In genomic region chr12:113337271-113337670, GRCm38 (mm10) we compare ENCODE assay signal across 25 mouse cellular contexts.
A peak's percentile ranks its signal among the peaks of the same experiment; 100 is the strongest.
DNase-seq lines count a peak whose midpoint lies in the region; ATAC-seq and TF ChIP-seq lines count a peak whose summit lies in the region.
"Had no signal": no experiment of that assay in that cellular context is flagged by ENCODE, and none has a peak within 500 bp of the region (broad histone marks: within the 10 kb centered on the region; RNA-seq: fewer than 3 reads in every experiment).

No protein-coding gene starts in this region.

- no peak overlapping the region for H3K9ac ChIP-seq in lung, embryonic 14.5 days
- no peak overlapping the region for H3K9ac ChIP-seq in lung, postnatal 0 days (replicated peaks; ENCODE audit: low read depth)
- H3K9ac ChIP-seq: forebrain, embryonic 12.5 days; forebrain, embryonic 15.5 days; hindbrain, embryonic 13.5 days; intestine, embryonic 15.5 days had no signal

- TF ChIP-seq CTCF in lung, embryonic 14.5 days (IDR thresholded peaks at IDR 0.05; ENCODE audit: low read depth) = no peak
- no peak for TF ChIP-seq CTCF in lung, postnatal 0 days (IDR thresholded peaks at IDR 0.05)

- 0 out of 2 replicates have a peak overlapping the region, but pooled peaks have one; percentile 50 for H3K27ac ChIP-seq in lung, embryonic 14.5 days (ENCODE audit: low read depth)
- no peak overlapping the region for H3K27ac ChIP-seq in lung, postnatal 0 days (ENCODE audit: low read length)
- H3K27ac ChIP-seq: forebrain, embryonic 12.5 days; forebrain, embryonic 15.5 days; hindbrain, embryonic 10.5 days; hindbrain, embryonic 13.5 days; intestine, embryonic 15.5 days had no signal

- 51% methylated on average over 3 of the region's 3 CpGs for WGBS in lung, embryonic 14.5 days
- whole genome bisulfite sequencing in lung, postnatal 0 days = 48% methylated on average over 3 of the region's 3 CpGs

- H3K36me3 ChIP-seq in lung, embryonic 14.5 days (ENCODE audit: insufficient read depth) = no peaks in the 10 kb centered on the region
- H3K36me3 ChIP-seq in lung, postnatal 0 days (ENCODE audit: insufficient read depth, low read length) = no peaks in the 10 kb centered on the region
- H3K36me3 ChIP-seq: forebrain, embryonic 12.5 days; forebrain, embryonic 15.5 days; G1E; hindbrain, embryonic 10.5 days; hindbrain, embryonic 13.5 days; intestine, embryonic 15.5 days had no signal

- no peak for TF ChIP-seq EP300 in lung, postnatal 0 days (IDR thresholded peaks at IDR 0.05)

- DNase-seq in gastrocnemius, postnatal 10 days = peak; percentile 2
- DNase-seq in gastrocnemius, adult 18-20 months (ENCODE audit: low spot score) = no peak
- no peak for DNase-seq in lung, embryonic 14.5 days
- no peak for DNase-seq in lung, postnatal 0 days (ENCODE audit: low spot score)
- DNase-seq in testis, postnatal 10 days (ENCODE audit: low spot score) = peak; percentile 32
- DNase-seq in testis, postnatal 14 days (ENCODE audit: low spot score) = no peak
- DNase-seq: adrenal gland, postnatal 10 days; adrenal gland, postnatal 36 days; B cell, adult 2 months; cerebellum, adult 18-20 months; cerebellum, adult 9-10 months; cerebellum, postnatal 14 days; gastrocnemius, postnatal 14 days; heart, adult 18-20 months; heart, postnatal 36 days had no signal

- no peak overlapping the region for H3K4me2 ChIP-seq in lung, embryonic 14.5 days
- H3K4me2 ChIP-seq in lung, postnatal 0 days (replicated peaks; ENCODE audit: low read depth, low read length) = no peak overlapping the region
- H3K4me2 ChIP-seq: forebrain, embryonic 12.5 days; forebrain, embryonic 15.5 days; heart, embryonic 11.5 days; hindbrain, embryonic 13.5 days; intestine, embryonic 15.5 days had no signal

- H3K4me3 ChIP-seq in lung, embryonic 14.5 days (ENCODE audit: low read depth, low read length) = no peak overlapping the region
- no peak overlapping the region for H3K4me3 ChIP-seq in lung, postnatal 0 days (ENCODE audit: low read depth, low read length)
- H3K4me3 ChIP-seq: forebrain, embryonic 12.5 days; forebrain, embryonic 15.5 days; hindbrain, embryonic 10.5 days; hindbrain, embryonic 13.5 days; intestine, embryonic 15.5 days had no signal

- no peaks in the 10 kb centered on the region for H3K27me3 ChIP-seq in lung, embryonic 14.5 days (ENCODE audit: insufficient read depth, low read length)
- H3K27me3 ChIP-seq in lung, postnatal 0 days (replicated peaks; ENCODE audit: insufficient read depth, low read length) = no peaks in the 10 kb centered on the region
- H3K27me3 ChIP-seq: CH12.LX; forebrain, embryonic 12.5 days; forebrain, embryonic 15.5 days; hindbrain, embryonic 13.5 days; intestine, embryonic 15.5 days; Patski had no signal

- H3K9me3 ChIP-seq in lung, embryonic 14.5 days (ENCODE audit: low read depth, low read length) = no peaks in the 10 kb centered on the region
- H3K9me3 ChIP-seq in lung, postnatal 0 days (ENCODE audit: low read length) = no peaks in the 10 kb centered on the region
- H3K9me3 ChIP-seq: forebrain, embryonic 12.5 days; forebrain, embryonic 15.5 days; hindbrain, embryonic 10.5 days; hindbrain, embryonic 13.5 days; intestine, embryonic 15.5 days had no signal

- ATAC-seq in lung, embryonic 14.5 days (ENCODE audit: insufficient read depth) = no peak
- no peak for ATAC-seq in lung, postnatal 0 days
- ATAC-seq: forebrain, embryonic 15.5 days; hindbrain, embryonic 16.5 days; intestine, embryonic 15.5 days; Patski had no signal

- no peaks in the 10 kb centered on the region for H3K4me1 ChIP-seq in lung, embryonic 14.5 days (ENCODE audit: insufficient read depth)
- no peaks in the 10 kb centered on the region for H3K4me1 ChIP-seq in lung, postnatal 0 days (ENCODE audit: insufficient read depth, low read depth, low read length)
- H3K4me1 ChIP-seq: forebrain, embryonic 12.5 days; forebrain, embryonic 15.5 days; hindbrain, embryonic 10.5 days; hindbrain, embryonic 13.5 days; intestine, embryonic 15.5 days had no signal

Comparison
In these comparisons a context has a peak if more than half of its experiments do, and no peak if none do; other contexts are left out.
1. DNase-seq: peak in gastrocnemius, postnatal 10 days (single experiment) and testis, postnatal 10 days (single experiment); none in gastrocnemius, adult 18-20 months (single experiment), lung, embryonic 14.5 days (single experiment), lung, postnatal 0 days (single experiment) and testis, postnatal 14 days (single experiment).